Mouse (Mus musculus): Measurements from ENCODE around the gene Zfp458.

- TF ChIP-seq CTCF (IDR thresholded peaks at IDR 0.05; ENCODE audit: low read depth, low read length) (no peak), POLR2A (IDR thresholded peaks at IDR 0.05; ENCODE audit: extremely low read depth, insufficient read depth, low read length) (no peak)
Observed at GRCm38 (mm10) chr13:67306718-67307117, 28.5 kb upstream of the Zfp458 start.
